Mouse (Mus musculus) liver, embryonic 12.5 days (tissue): ENCODE measurements around the gene Nepn. TPM values are rescaled to one million over a fixed set of nuclear protein-coding genes. Genes with fewer than 3 reads are reported as not detected.
A peak's percentile ranks its signal among the peaks of the same experiment; 100 is the strongest.

ENCODE experiments used
- ATAC-seq: fragments of 200-750 bp; cut with Nextera tagmentation; 2 replicates; pipeline ENCODE4 v1.8.0; 2017; ENCODE audit warnings: moderate number of reproducible peaks, mild to moderate bottlenecking, moderate library complexity
- H3K27ac ChIP-seq: fragments of 300-500 bp; sonication (generic); 2 replicates; pipeline ENCODE4 v1.5.1; 2016; ENCODE audit warnings: mild to moderate bottlenecking
- H3K27me3 ChIP-seq: fragments of 300-500 bp; sonication (generic); replicated peaks from 2 replicates; pipeline ENCODE4 v1.6.1; 2016; ENCODE audit warnings: mild to moderate bottlenecking, moderate library complexity
- H3K36me3 ChIP-seq: fragments of 300-500 bp; sonication (generic); 2 replicates; pipeline ENCODE4 v1.6.1; 2016; ENCODE audit warnings: mild to moderate bottlenecking, moderate library complexity
- H3K4me1 ChIP-seq: fragments of 300-500 bp; sonication (generic); 2 replicates; pipeline ENCODE4 v1.6.1; 2016
- H3K4me2 ChIP-seq: fragments of 300-500 bp; sonication (generic); 2 replicates; pipeline ENCODE4 v1.6.1; 2016; ENCODE audit warnings: mild to moderate bottlenecking, moderate library complexity
- H3K4me3 ChIP-seq: fragments of 300-500 bp; sonication (generic); 2 replicates; pipeline ENCODE4 v1.5.1; 2016; ENCODE audit warnings: mild to moderate bottlenecking, moderate library complexity
- H3K9ac ChIP-seq: fragments of 300-500 bp; sonication (generic); 2 replicates; pipeline ENCODE4 v1.6.1; 2016; ENCODE audit warnings: mild to moderate bottlenecking, moderate library complexity
- H3K9me3 ChIP-seq: fragments of 300-500 bp; sonication (generic); replicated peaks from 2 replicates; pipeline ENCODE4 v1.6.1; 2016; ENCODE audit warnings: mild to moderate bottlenecking, moderate library complexity
- WGBS: fragments of 180-500 bp; shearing (Covaris S2); methylation state at CpG from one replicate; pipeline ENCODE4 v1.1.7; 2016; ENCODE audit not compliant: insufficient replicate concordance; 5-methylcytosine and 5-hydroxymethylcytosine counted together
- polyA plus RNA-seq: library from polyadenylated mRNA; unstranded; fragments of >200 nt; fragmentation: Nextera tagmentation; extraction: Ambion mirVana; gene quantifications from 2 replicates; pipeline ENCODE4 v1.2.1, GENCODE M21; 2016

Nepn gene
- polyA plus RNA-seq, 1 experiment from 2014 or later: 1.2 TPM

GRCm38 (mm10) chr10:52381845-52382591, 6.8 kb upstream of the Nepn start, which contains the start of gene Gopc:
TSS of gene Gopc (minus strand) at chr10:52382124.
- Histone ChIP-seq H3K36me3 (no peaks in the 10 kb centered on the region), H3K4me2 (peak within 1 kb of the TSS; percentile 92), H3K4me1 (peaks cover 35% of the 10 kb centered on the region), H3K4me3 (peak within 1 kb of the TSS; percentile 93), H3K27me3 (no peaks in the 10 kb centered on the region), H3K9ac (peak within 1 kb of the TSS; percentile 96), H3K9me3 (no peaks in the 10 kb centered on the region), H3K27ac (peak within 1 kb of the TSS; percentile 88)
- WGBS: 1% methylated on average over 70 of the region's 71 CpGs
- peak; percentile 96 for ATAC-seq

GRCm38 (mm10) chr10:52383022-52383421, 5.8 kb upstream of the Nepn start:
- ATAC-seq: no peak
- H3K4me2 ChIP-seq: peak overlapping the region; percentile 92
- 70% methylated on average over 6 of the region's 6 CpGs for WGBS
- H3K9me3 ChIP-seq: no peaks in the 10 kb centered on the region
- H3K36me3 ChIP-seq: no peaks in the 10 kb centered on the region
- H3K27me3 ChIP-seq: no peaks in the 10 kb centered on the region
- peak overlapping the region; percentile 88; the same call in 1 of the 2 replicates for H3K27ac ChIP-seq
- H3K9ac ChIP-seq: peak overlapping the region; percentile 96
- peaks cover 31% of the 10 kb centered on the region for H3K4me1 ChIP-seq
- peak overlapping the region; percentile 93 for H3K4me3 ChIP-seq

- H3K27ac ChIP-seq: no peak overlapping the region
- peaks cover 27% of the 10 kb centered on the region for H3K4me1 ChIP-seq
- H3K9ac ChIP-seq: no peak overlapping the region
- WGBS: 74% methylated on average over 1 of the region's 1 CpGs
- H3K27me3 ChIP-seq: no peaks in the 10 kb centered on the region
- no peaks in the 10 kb centered on the region for H3K36me3 ChIP-seq
- H3K4me3 ChIP-seq: no peak overlapping the region
- no peak overlapping the region for H3K4me2 ChIP-seq
- no peaks in the 10 kb centered on the region for H3K9me3 ChIP-seq
- ATAC-seq: no peak
Measured at GRCm38 (mm10) chr10:52383522-52383921, 5.2 kb upstream of the Nepn start.

GRCm38 (mm10) chr10:52384823-52385610, 3.8 kb upstream of the Nepn start:
- no peak overlapping the region for H3K9ac ChIP-seq
- H3K36me3 ChIP-seq: no peaks in the 10 kb centered on the region
- no peak overlapping the region for H3K4me3 ChIP-seq
- H3K4me1 ChIP-seq: peaks cover 19% of the 10 kb centered on the region
- no peaks in the 10 kb centered on the region for H3K9me3 ChIP-seq
- no peak overlapping the region for H3K4me2 ChIP-seq
- no peak overlapping the region for H3K27ac ChIP-seq
- no peaks in the 10 kb centered on the region; the same call in 1 of the 2 replicates for H3K27me3 ChIP-seq
- WGBS: 55% methylated on average over 8 of the region's 8 CpGs
- no peak for ATAC-seq

GRCm38 (mm10) chr10:52387192-52387591, 1.6 kb upstream of the Nepn start:
- H3K4me3 ChIP-seq: no peak overlapping the region
- WGBS: 53% methylated on average over 4 of the region's 4 CpGs
- no peaks in the 10 kb centered on the region for H3K36me3 ChIP-seq
- ATAC-seq: no peak
- no peaks in the 10 kb centered on the region; the same call in 1 of the 2 replicates for H3K27me3 ChIP-seq
- no peak overlapping the region for H3K9ac ChIP-seq
- H3K27ac ChIP-seq: no peak overlapping the region
- H3K4me2 ChIP-seq: no peak overlapping the region
- peaks cover 8% of the 10 kb centered on the region for H3K4me1 ChIP-seq
- H3K9me3 ChIP-seq: no peaks in the 10 kb centered on the region

GRCm38 (mm10) chr10:52389438-52389837, 666 bp downstream of the Nepn start:
- no peak for ATAC-seq
- H3K4me1 ChIP-seq: no peaks in the 10 kb centered on the region
- no peaks in the 10 kb centered on the region for H3K36me3 ChIP-seq
- H3K9ac ChIP-seq: no peak overlapping the region
- WGBS: 68% methylated on average over 3 of the region's 3 CpGs
- H3K27me3 ChIP-seq: no peaks in the 10 kb centered on the region; the same call in 1 of the 2 replicates
- H3K27ac ChIP-seq: no peak overlapping the region
- H3K4me2 ChIP-seq: no peak overlapping the region
- H3K9me3 ChIP-seq: no peaks in the 10 kb centered on the region
- H3K4me3 ChIP-seq: no peak overlapping the region

GRCm38 (mm10) chr10:52391208-52391607, 2.4 kb downstream of the Nepn start:
- no peak for ATAC-seq
- Histone ChIP-seq H3K4me2 (no peak overlapping the region), H3K9ac (no peak overlapping the region), H3K36me3 (no peaks in the 10 kb centered on the region), H3K4me3 (no peak overlapping the region), H3K27ac (no peak overlapping the region), H3K4me1 (no peaks in the 10 kb centered on the region), H3K9me3 (no peaks in the 10 kb centered on the region), H3K27me3 (no peaks in the 10 kb centered on the region; the same call in 1 of the 2 replicates)
- WGBS: 51% methylated on average over 2 of the region's 2 CpGs

GRCm38 (mm10) chr10:52396647-52397046, 7.9 kb downstream of the Nepn start:
- Histone ChIP-seq H3K36me3 (no peaks in the 10 kb centered on the region), H3K27ac (no peak overlapping the region), H3K4me3 (no peak overlapping the region), H3K9me3 (no peaks in the 10 kb centered on the region), H3K27me3 (no peaks in the 10 kb centered on the region), H3K4me1 (no peaks in the 10 kb centered on the region), H3K9ac (no peak overlapping the region), H3K4me2 (no peak overlapping the region)
- WGBS: 74% methylated on average over 3 of the region's 3 CpGs
- no peak for ATAC-seq

GRCm38 (mm10) chr10:52398715-52399114, 9.9 kb downstream of the Nepn start:
- Histone ChIP-seq H3K4me2 (no peak overlapping the region), H3K4me3 (no peak overlapping the region), H3K9me3 (no peaks in the 10 kb centered on the region), H3K27me3 (no peaks in the 10 kb centered on the region), H3K9ac (no peak overlapping the region), H3K27ac (no peak overlapping the region), H3K4me1 (no peaks in the 10 kb centered on the region), H3K36me3 (no peaks in the 10 kb centered on the region)
- 57% methylated on average over 2 of the region's 2 CpGs for WGBS
- no peak for ATAC-seq

GRCm38 (mm10) chr10:52399722-52400121, 10.9 kb downstream of the Nepn start:
- Histone ChIP-seq H3K9ac (no peak overlapping the region), H3K36me3 (no peaks in the 10 kb centered on the region), H3K9me3 (no peaks in the 10 kb centered on the region), H3K4me3 (no peak overlapping the region), H3K4me1 (no peaks in the 10 kb centered on the region), H3K27me3 (no peaks in the 10 kb centered on the region), H3K4me2 (no peak overlapping the region), H3K27ac (no peak overlapping the region)
- 48% methylated on average over 3 of the region's 3 CpGs for WGBS
- ATAC-seq: no peak

GRCm38 (mm10) chr10:52405160-52405559, 16.4 kb downstream of the Nepn start:
- 78% methylated on average over 13 of the region's 13 CpGs for WGBS
- no peaks in the 10 kb centered on the region for H3K4me1 ChIP-seq
- no peak for ATAC-seq

GRCm38 (mm10) chr10:52407526-52407925, 18.8 kb downstream of the Nepn start:
- H3K4me1 ChIP-seq: no peaks in the 10 kb centered on the region
- H3K4me3 ChIP-seq: no peak overlapping the region
- no peak overlapping the region for H3K9ac ChIP-seq
- WGBS: 69% methylated on average over 2 of the region's 2 CpGs
- no peak overlapping the region for H3K27ac ChIP-seq
- no peak for ATAC-seq
- no peak overlapping the region for H3K4me2 ChIP-seq
- H3K27me3 ChIP-seq: peaks cover 7% of the 10 kb centered on the region
- H3K9me3 ChIP-seq: no peaks in the 10 kb centered on the region
- H3K36me3 ChIP-seq: no peaks in the 10 kb centered on the region

More at GRCm38 (mm10) chr10:52405160-52405559, 16.4 kb downstream of the Nepn start:
- peaks cover 5% of the 10 kb centered on the region for H3K27me3 ChIP-seq
- no peak overlapping the region for H3K4me2 ChIP-seq
- no peak overlapping the region for H3K4me3 ChIP-seq
- H3K9ac ChIP-seq: no peak overlapping the region
- no peaks in the 10 kb centered on the region for H3K36me3 ChIP-seq
- no peaks in the 10 kb centered on the region for H3K9me3 ChIP-seq
- no peak overlapping the region for H3K27ac ChIP-seq
